Mouse (Mus musculus) embryonic facial prominence, embryonic 10.5 days (tissue): ENCODE measurements around the gene Asna1. TPM values are rescaled to one million over a fixed set of nuclear protein-coding genes. Genes with fewer than 3 reads are reported as not detected.

ENCODE experiments used
- DNase-seq: peaks from one replicate; pipeline ENCODE4 v3.0.0-alpha.2; 2017; ENCODE audit warnings: low spot score
- H3K27ac ChIP-seq: fragments of 300-500 bp; sonication (generic); replicated peaks from 2 replicates; pipeline ENCODE4 v1.5.1; 2016; ENCODE audit warnings: mild to moderate bottlenecking
- H3K27me3 ChIP-seq: fragments of 300-500 bp; sonication (generic); replicated peaks from 2 replicates; pipeline ENCODE4 v1.6.1; 2016; ENCODE audit warnings: low read depth, mild to moderate bottlenecking; ENCODE audit not compliant: poor library complexity, severe bottlenecking
- H3K36me3 ChIP-seq: fragments of 300-500 bp; sonication (generic); replicated peaks from 2 replicates; pipeline ENCODE4 v1.6.1; 2016; ENCODE audit warnings: mild to moderate bottlenecking, moderate library complexity
- H3K4me1 ChIP-seq: fragments of 300-500 bp; sonication (generic); 2 replicates; pipeline ENCODE4 v1.6.1; 2016
- H3K4me3 ChIP-seq: fragments of 300-500 bp; sonication (generic); 2 replicates; pipeline ENCODE4 v1.5.1; 2016; ENCODE audit warnings: mild to moderate bottlenecking, moderate library complexity
- H3K9me3 ChIP-seq: fragments of 300-500 bp; sonication (generic); 2 replicates; pipeline ENCODE4 v1.6.1; 2016; ENCODE audit warnings: mild to moderate bottlenecking
- WGBS: fragments of 180-500 bp; shearing (Covaris S2); methylation state at CpG from one replicate; pipeline ENCODE4 v1.1.7; 2016; 5-methylcytosine and 5-hydroxymethylcytosine counted together
- microRNA-seq: library from miRNA; unstranded; fragments of <30 nt; microRNA quantifications from one replicate; pipeline ENCODE4, GENCODE M21; 2017
- polyA plus RNA-seq: library from polyadenylated mRNA; unstranded; fragments of >200 nt; fragmentation: Nextera tagmentation; extraction: Ambion mirVana; gene quantifications from 2 replicates; pipeline ENCODE4 v1.2.1, GENCODE M21; 2016

Gene Asna1
- polyA plus RNA-seq, 1 experiment from 2014 or later, result 157 TPM

DNA sequence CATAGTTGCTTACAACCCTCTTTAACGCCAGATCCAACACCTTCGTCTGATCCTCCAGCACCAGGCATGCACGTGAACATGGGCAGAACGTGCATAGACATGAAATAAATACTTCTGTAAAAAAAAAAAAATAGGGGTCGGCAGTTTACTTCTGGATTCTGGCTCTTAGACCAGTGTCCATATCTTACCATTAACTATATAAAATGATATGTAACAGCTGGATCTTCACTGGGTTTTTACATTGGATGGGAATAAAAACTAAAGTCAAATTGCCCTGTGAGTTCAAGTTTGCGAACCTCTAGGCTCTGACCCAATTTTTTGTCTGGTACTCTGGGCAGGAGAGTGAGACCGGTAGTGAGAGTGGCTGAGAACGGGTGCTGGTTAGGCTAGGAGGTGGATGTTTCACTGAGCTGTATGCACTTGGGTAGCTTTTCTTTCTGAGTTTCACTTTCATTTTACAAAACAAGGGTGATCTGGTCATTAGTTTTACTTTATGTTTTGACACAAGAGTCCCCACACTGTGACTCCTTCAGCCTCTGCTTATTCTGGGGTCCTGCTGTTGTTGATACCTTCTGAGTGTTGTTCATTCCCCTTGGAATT is 50.4 kb downstream of the Asna1 start:
- H3K4me1 ChIP-seq, result peaks cover 67% of the 10 kb centered on the region
- 84% methylated on average over 8 of the region's 8 CpGs for WGBS
- H3K4me3 ChIP-seq, result peak overlapping the region; percentile 73; the same call in 1 of the 2 replicates
- peaks cover 29% of the 10 kb centered on the region for H3K27me3 ChIP-seq
- DNase-seq, result no peak
- peaks cover 50% of the 10 kb centered on the region for H3K36me3 ChIP-seq
- H3K27ac ChIP-seq, result no peak overlapping the region
- H3K9me3 ChIP-seq, result no peaks in the 10 kb centered on the region

DNA sequence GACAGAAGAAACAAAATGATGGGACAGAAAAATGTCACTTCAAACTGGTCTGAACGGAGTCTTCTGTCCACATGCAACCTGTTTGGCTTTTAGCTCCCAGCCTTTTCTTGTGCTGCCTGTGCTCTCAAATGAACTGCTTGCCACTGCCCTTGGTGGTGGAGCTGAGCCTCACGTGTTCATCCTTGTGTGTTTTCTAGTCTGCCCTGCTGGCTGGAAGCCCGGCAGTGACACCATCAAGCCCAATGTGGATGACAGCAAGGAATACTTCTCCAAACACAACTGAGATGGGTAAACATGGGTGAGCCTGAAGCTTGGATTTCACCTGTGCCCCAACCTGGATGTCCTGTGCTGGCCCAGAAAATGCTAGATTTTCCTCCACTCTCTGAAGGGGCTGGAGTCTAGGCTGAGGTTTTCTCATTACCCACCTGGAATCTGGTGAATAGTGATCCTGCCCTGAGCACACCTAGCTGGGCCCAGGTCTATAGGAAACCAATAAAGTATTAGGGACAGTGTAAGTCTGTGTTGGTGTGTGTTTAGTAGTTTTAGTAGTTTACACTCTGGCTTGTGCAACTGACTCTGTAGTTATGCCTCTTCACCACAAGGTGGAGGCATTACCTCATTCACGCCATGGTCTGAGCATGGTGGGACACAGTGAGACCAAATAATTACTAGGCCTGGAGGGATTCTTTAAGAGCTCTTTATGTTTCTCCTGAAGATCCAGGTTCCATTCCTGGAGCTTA is 51.1 kb downstream of the Asna1 start:
- no peaks in the 10 kb centered on the region for H3K9me3 ChIP-seq
- WGBS, result 67% methylated on average over 4 of the region's 4 CpGs
- H3K36me3 ChIP-seq, result peaks cover 50% of the 10 kb centered on the region
- peak overlapping the region; percentile 21; the same call in 1 of the 2 replicates for H3K4me3 ChIP-seq
- no peak overlapping the region for H3K27ac ChIP-seq
- peaks cover 65% of the 10 kb centered on the region for H3K4me1 ChIP-seq
- peak; percentile 54 for DNase-seq
- peaks cover 22% of the 10 kb centered on the region for H3K27me3 ChIP-seq

DNA sequence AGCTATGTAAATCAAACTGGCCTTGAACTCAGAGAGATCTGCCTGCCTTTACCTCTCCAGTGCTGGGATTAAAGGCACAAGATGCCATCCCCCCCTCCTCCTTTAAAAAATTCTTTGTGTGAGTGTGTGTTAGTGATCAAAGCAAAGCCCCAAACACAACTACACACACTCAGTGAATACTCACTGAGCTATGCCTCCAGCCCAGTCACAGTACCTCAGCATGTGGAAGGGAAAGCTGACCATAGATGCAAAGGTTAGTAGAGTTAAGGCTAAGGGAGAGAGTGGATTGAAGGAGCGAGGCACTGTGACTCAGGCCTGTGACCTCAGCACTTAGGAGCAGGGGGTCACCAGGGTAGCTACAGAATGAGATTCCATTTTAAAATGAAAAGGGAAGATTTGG is 52.0 kb downstream of the Asna1 start:
- peaks cover 50% of the 10 kb centered on the region for H3K36me3 ChIP-seq
- H3K4me3 ChIP-seq, result peak overlapping the region; percentile 22; the same call in 1 of the 2 replicates
- 84% methylated on average over 1 of the region's 1 CpGs for WGBS
- peaks cover 65% of the 10 kb centered on the region for H3K4me1 ChIP-seq
- no peak overlapping the region for H3K27ac ChIP-seq
- no peaks in the 10 kb centered on the region for H3K9me3 ChIP-seq
- DNase-seq, result no peak
- peaks cover 13% of the 10 kb centered on the region for H3K27me3 ChIP-seq

DNA sequence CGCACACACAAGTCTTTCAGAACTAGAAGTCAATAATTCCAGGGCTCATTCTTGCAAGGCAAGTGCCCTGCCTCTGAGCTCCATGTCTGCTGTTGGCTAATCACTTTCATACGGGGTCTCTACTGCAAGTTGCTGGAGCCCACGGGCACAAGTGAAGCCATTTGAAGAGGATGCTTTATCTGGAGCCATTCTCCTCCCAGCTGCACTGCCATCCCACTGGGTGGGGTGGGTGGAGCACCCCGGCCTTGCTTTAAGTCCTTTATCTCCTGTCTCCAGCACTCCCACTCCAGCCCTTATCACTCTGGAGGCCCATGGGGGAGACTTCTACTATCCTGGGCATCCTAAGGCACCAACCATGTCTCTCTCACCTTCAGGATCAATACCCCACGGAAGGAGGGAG is 54.2 kb downstream of the Asna1 start:
- H3K4me1 ChIP-seq, result peaks cover 64% of the 10 kb centered on the region
- no peaks in the 10 kb centered on the region for H3K27me3 ChIP-seq
- H3K4me3 ChIP-seq, result peak overlapping the region; percentile 80
- H3K36me3 ChIP-seq, result peaks cover 50% of the 10 kb centered on the region
- 69% methylated on average over 5 of the region's 5 CpGs for WGBS
- no peaks in the 10 kb centered on the region for H3K9me3 ChIP-seq
- peak overlapping the region; percentile 97 for H3K27ac ChIP-seq
- no peak for DNase-seq

DNA sequence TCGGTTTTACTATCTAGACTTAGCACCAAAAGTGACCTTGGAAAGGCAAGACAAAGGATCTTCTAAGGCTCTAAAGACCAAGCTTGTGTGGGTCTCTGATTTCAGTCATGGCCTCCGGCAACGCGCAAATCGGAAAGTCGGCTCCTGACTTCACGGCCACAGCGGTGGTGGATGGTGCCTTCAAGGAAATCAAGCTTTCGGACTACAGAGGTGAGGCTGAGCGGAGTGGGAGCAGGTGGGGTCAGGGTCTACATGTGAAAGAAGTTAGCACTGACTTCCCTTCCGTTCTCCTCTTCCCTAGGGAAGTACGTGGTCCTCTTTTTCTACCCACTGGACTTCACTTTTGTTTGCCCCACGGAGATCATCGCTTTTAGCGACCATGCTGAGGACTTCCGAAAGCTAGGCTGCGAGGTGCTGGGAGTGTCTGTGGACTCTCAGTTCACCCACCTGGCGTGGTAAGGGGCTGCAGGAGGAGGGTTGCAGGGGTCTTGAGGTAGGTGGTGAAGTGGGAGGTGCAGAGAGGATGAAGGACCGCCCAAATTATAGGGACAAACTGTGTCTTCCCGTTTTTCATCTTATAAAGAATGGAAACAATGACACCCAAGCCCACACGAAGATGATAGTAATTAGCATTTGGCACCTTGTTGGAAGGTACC is 54.8 kb downstream of the Asna1 start:
- Histone ChIP-seq H3K9me3 (no peaks in the 10 kb centered on the region), H3K4me1 (peaks cover 62% of the 10 kb centered on the region), H3K27me3 (no peaks in the 10 kb centered on the region), H3K27ac (peak overlapping the region; percentile 97), H3K4me3 (peak overlapping the region; percentile 80), H3K36me3 (peaks cover 49% of the 10 kb centered on the region)
- WGBS, result 12% methylated on average over 21 of the region's 21 CpGs
- DNase-seq, result peak; percentile 56

DNA sequence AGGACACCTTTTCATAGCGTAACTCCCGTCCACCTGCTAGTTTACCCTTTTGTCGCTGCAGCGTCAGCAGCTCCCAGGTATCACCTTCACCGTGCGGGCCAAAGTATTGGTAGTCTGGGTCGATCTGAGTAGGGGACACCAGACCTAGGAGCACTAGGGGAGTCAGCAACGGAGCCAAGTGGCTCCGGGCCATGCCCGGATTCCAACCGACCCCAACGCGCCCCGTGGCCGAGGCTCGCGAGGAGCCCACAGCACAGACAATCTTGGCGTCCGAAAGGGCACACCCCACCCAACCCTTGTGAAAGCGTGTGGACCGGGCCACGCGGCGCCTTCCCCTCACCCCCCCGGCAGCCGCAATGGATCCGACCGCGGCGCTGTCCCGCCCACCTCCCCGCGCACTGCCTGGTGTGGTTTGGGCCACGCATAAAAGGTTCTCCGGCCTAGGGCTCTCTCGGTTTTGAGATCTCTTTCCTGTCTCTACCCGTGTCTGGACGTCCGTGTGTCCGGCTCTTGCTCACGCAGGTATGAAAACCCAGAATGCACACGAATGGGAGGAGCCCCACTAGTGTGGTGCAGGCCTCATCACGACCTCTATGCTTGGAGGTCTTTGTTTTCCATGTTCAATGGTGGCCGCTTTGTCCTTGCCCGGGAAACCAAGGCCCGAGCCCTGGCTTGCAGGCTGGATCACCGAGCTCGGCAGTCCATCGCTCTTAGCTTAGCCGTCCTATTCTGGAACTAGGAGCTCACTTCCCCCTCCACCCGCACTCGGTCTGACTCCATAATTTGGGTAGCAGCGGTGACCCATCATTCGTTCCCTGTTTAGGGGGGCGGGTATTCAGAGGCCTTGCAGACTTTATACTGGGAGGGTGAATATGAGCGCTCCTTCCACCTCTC is 55.6 kb downstream of the Asna1 start, which contains the start of the genes Gm49661, Prdx2 and Rnaseh2a:
Gm49661 (minus strand) TSS at position 193 of the 894 bp plus-strand sequence.
Prdx2 (plus strand) TSS at position 347 of the 894 bp plus-strand sequence.
Rnaseh2a (minus strand) TSS at position 527 of the 894 bp plus-strand sequence.
- Histone ChIP-seq H3K27me3 (no peaks in the 10 kb centered on the region), H3K4me3 (peak within 1 kb of the TSS; percentile 80), H3K36me3 (peaks cover 41% of the 10 kb centered on the region), H3K9me3 (no peaks in the 10 kb centered on the region), H3K27ac (peak within 1 kb of the TSS; percentile 97), H3K4me1 (peaks cover 62% of the 10 kb centered on the region)
- WGBS, result under 1% methylated on average over 56 of the region's 56 CpGs
- DNase-seq, result peak; percentile 90

DNA sequence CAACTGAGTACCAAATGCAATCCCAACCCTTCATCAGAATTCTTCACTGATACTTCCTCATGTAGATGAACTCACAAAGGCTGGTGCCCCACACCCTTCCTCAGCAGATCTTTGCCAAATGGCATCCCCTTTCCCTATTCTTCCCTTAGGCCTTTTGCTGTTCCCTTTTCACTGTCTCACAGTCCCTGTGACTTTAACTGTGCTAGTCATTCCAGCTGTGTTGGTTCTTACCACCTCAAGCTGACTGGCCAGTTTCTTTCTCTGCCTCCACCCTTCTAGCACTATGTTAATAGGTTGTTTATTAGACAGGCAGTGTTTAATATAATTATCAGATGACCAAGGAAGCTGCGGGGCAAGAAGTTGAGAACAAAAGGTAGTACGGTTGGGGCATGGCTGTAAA is 56.4 kb downstream of the Asna1 start:
- DNase-seq, result no peak
- H3K27ac ChIP-seq, result peak overlapping the region; percentile 97
- WGBS, result 35% methylated on average over 2 of the region's 2 CpGs
- H3K27me3 ChIP-seq, result no peaks in the 10 kb centered on the region
- no peaks in the 10 kb centered on the region for H3K9me3 ChIP-seq
- H3K36me3 ChIP-seq, result peaks cover 39% of the 10 kb centered on the region
- H3K4me3 ChIP-seq, result peak overlapping the region; percentile 80
- H3K4me1 ChIP-seq, result peaks cover 62% of the 10 kb centered on the region

Small RNAs within 50 kb of the gene (microRNA-seq; reads per million reads assigned to microRNA genes)
- 2.7 reads per million for gene Mir7070

Other genes starting within 250 kb of the Asna1 start
- 0.29 and 0.77 TPM in 2 replicates for gene Nfix, start 224.9 kb downstream of the Asna1 start, polyA plus RNA-seq
- 2.8 and 3.0 TPM in 2 replicates for gene Dand5, start 202.5 kb downstream of the Asna1 start, polyA plus RNA-seq
- 45.2 and 47.3 TPM in 2 replicates for gene Gadd45gip1, start 193.8 kb downstream of the Asna1 start, polyA plus RNA-seq
- 112 and 122 TPM in 2 replicates for gene Rad23a, start 184.6 kb downstream of the Asna1 start, polyA plus RNA-seq
- gene Calr, start 178.3 kb downstream of the Asna1 start, polyA plus RNA-seq, result 758 and 801 TPM in 2 replicates
- 133 and 138 TPM in 2 replicates for gene Farsa, start 168.3 kb downstream of the Asna1 start, polyA plus RNA-seq
- 77.8 and 83.7 TPM in 2 replicates for gene Syce2, start 153.2 kb downstream of the Asna1 start, polyA plus RNA-seq
- 49.6 and 51.8 TPM in 2 replicates for gene Gcdh, start 131.4 kb downstream of the Asna1 start, polyA plus RNA-seq
- gene Klf1, start 123.4 kb downstream of the Asna1 start, polyA plus RNA-seq, result 14.5 and 15.6 TPM in 2 replicates
- gene Dnase2a, start 116.7 kb downstream of the Asna1 start, polyA plus RNA-seq, result 6.1 and 10.1 TPM in 2 replicates
- gene Mast1, start 87.9 kb downstream of the Asna1 start, polyA plus RNA-seq, result 2.3 and 3.4 TPM in 2 replicates
- gene Rtbdn, start 78.3 kb downstream of the Asna1 start, polyA plus RNA-seq, result 0.36 and 0.91 TPM in 2 replicates
- gene Gm49661, start 55.8 kb downstream of the Asna1 start, polyA plus RNA-seq, result not detected in 2 replicates
- gene Prdx2, start 55.7 kb downstream of the Asna1 start, polyA plus RNA-seq, result 1,193 and 1,272 TPM in 2 replicates
- 147 and 148 TPM in 2 replicates for gene Rnaseh2a, start 55.5 kb downstream of the Asna1 start, polyA plus RNA-seq
- gene Junb, start 46.6 kb downstream of the Asna1 start, polyA plus RNA-seq, result 6.6 and 6.7 TPM in 2 replicates
- gene Hook2, start 34.7 kb downstream of the Asna1 start, polyA plus RNA-seq, result 19.5 and 20.0 TPM in 2 replicates
- 0.08 TPM in 1 of 2 replicates, not detected in the other for gene Best2, start 10.8 kb downstream of the Asna1 start, polyA plus RNA-seq
- 154 and 157 TPM in 2 replicates for gene Trir, start 1.5 kb upstream of the Asna1 start, polyA plus RNA-seq
- gene Tnpo2, start 11.6 kb upstream of the Asna1 start, polyA plus RNA-seq, result 31.2 and 31.5 TPM in 2 replicates
- gene Fbxw9, start 34.8 kb upstream of the Asna1 start, polyA plus RNA-seq, result 21.4 and 25.1 TPM in 2 replicates
- gene Gm5741, start 42.7 kb upstream of the Asna1 start, polyA plus RNA-seq, result not detected in 2 replicates
- gene Dhps, start 46.5 kb upstream of the Asna1 start, polyA plus RNA-seq, result 70.5 and 74.5 TPM in 2 replicates
- 126 and 127 TPM in 2 replicates for gene Wdr83os, start 55.5 kb upstream of the Asna1 start, polyA plus RNA-seq
- 64.3 and 65.8 TPM in 2 replicates for gene Wdr83, start 56.0 kb upstream of the Asna1 start, polyA plus RNA-seq
- 26.1 and 27.2 TPM in 2 replicates for gene Man2b1, start 58.0 kb upstream of the Asna1 start, polyA plus RNA-seq
- gene Zfp791, start 97.8 kb upstream of the Asna1 start, polyA plus RNA-seq, result 1.6 and 1.9 TPM in 2 replicates
- gene Cks1brt, start 126.6 kb upstream of the Asna1 start, polyA plus RNA-seq, result not detected in 2 replicates
- not detected in 2 replicates for gene Olfr371, start 200.7 kb upstream of the Asna1 start, polyA plus RNA-seq